Mouse (Mus musculus) myocyte (in vitro differentiated cells): Measurements from ENCODE around the gene Pxylp1. TPM values are rescaled to one million over a fixed set of nuclear protein-coding genes. Genes with fewer than 3 reads are reported as not detected.

Experiments
- H3K27me3 ChIP-seq: one replicate; pipeline ENCODE4 v1.6.1; 2011; ENCODE audit not compliant: control insufficient read depth, insufficient read depth, insufficient read length
- H3K36me3 ChIP-seq: one replicate; pipeline ENCODE4 v1.6.1; 2011; ENCODE audit not compliant: control insufficient read depth, insufficient read depth
- H3K4me2 ChIP-seq: one replicate; pipeline ENCODE4 v1.6.1; 2011; ENCODE audit warnings: low read depth, control low read depth
- H3K4me3 ChIP-seq: one replicate; pipeline ENCODE4 v1.5.1; 2011; ENCODE audit warnings: mild to moderate bottlenecking, control low read depth, moderate library complexity
- H3K79me2 ChIP-seq: one replicate; pipeline ENCODE4 v1.6.1; 2011; ENCODE audit not compliant: control insufficient read depth, insufficient read depth
- H3ac ChIP-seq: one replicate; pipeline ENCODE4 v1.6.1; 2011; ENCODE audit not compliant: control insufficient read depth, insufficient read length
- CEBPB ChIP-seq: IDR thresholded peaks from 2 replicates; pipeline ENCODE4 v1.6.1; 2011; ENCODE audit warnings: mild to moderate bottlenecking, moderate library complexity; ENCODE audit not compliant: poor library complexity, insufficient read depth, severe bottlenecking
- E2F4 ChIP-seq: IDR thresholded peaks from one replicate; pipeline ENCODE4 v1.6.1; 2011; ENCODE audit warnings: mild to moderate bottlenecking, control low read depth, moderate library complexity; ENCODE audit not compliant: insufficient read depth
- MAX ChIP-seq: IDR thresholded peaks from one replicate; pipeline ENCODE4 v1.6.1; 2011; ENCODE audit warnings: low read depth, mild to moderate bottlenecking, control low read depth
- MYOD1 ChIP-seq, 3 experiments: IDR thresholded peaks; one replicate each; pipeline ENCODE4 v1.6.1; 2011; ENCODE audit warnings: control low read depth in 2 of 3, low read depth in 2 of 3, mild to moderate bottlenecking in 2 of 3, moderate library complexity in 1 of 3; ENCODE audit not compliant: insufficient read length in 2 of 3, control insufficient read depth in 1 of 3
- MYOG ChIP-seq, 3 experiments: IDR thresholded peaks; one replicate each; pipeline ENCODE4 v1.6.1; 2011; ENCODE audit warnings: control low read depth in 2 of 3, low read depth in 2 of 3, mild to moderate bottlenecking in 2 of 3; ENCODE audit not compliant: insufficient read length in 2 of 3, control insufficient read depth in 1 of 3, insufficient read depth in 1 of 3
- POLR2A ChIP-seq: IDR thresholded peaks from one replicate; pipeline ENCODE4 v1.6.1; 2011; ENCODE audit warnings: low read depth, mild to moderate bottlenecking, control low read depth, moderate library complexity; ENCODE audit not compliant: insufficient read length
- POLR2AphosphoS2 ChIP-seq: IDR thresholded peaks from one replicate; pipeline ENCODE4 v1.6.1; 2011; ENCODE audit warnings: low read depth, control low read depth; ENCODE audit not compliant: insufficient read length
- REST ChIP-seq: IDR thresholded peaks from one replicate; pipeline ENCODE4 v1.6.1; 2011; ENCODE audit warnings: mild to moderate bottlenecking, control low read depth, moderate library complexity; ENCODE audit not compliant: insufficient read depth, insufficient read length
- SRF ChIP-seq: IDR thresholded peaks from one replicate; pipeline ENCODE4 v1.6.1; 2011; ENCODE audit warnings: low read depth; ENCODE audit not compliant: control insufficient read depth, insufficient read length
- TCF12 ChIP-seq: IDR thresholded peaks from one replicate; pipeline ENCODE4 v1.6.1; 2011; ENCODE audit warnings: mild to moderate bottlenecking, control low read depth; ENCODE audit not compliant: poor library complexity, insufficient read depth, severe bottlenecking
- TCF3 ChIP-seq: IDR thresholded peaks from one replicate; pipeline ENCODE4 v1.6.1; 2011; ENCODE audit warnings: low read depth, control low read depth; ENCODE audit not compliant: insufficient read length
- USF1 ChIP-seq: IDR thresholded peaks from one replicate; pipeline ENCODE4 v1.6.1; 2011; ENCODE audit warnings: low read depth, mild to moderate bottlenecking, control low read depth, moderate library complexity
- polyA plus RNA-seq: library from polyadenylated mRNA; unstranded; fragments of >200 nt; fragmentation: generic; extraction: Trizol; gene quantifications from one replicate; pipeline ENCODE4 v1.2.1, GENCODE M21; 2012; ENCODE audit warnings: missing spikeins

The Pxylp1 gene
- polyA plus RNA-seq, 1 experiment = 3.1 TPM

DNA sequence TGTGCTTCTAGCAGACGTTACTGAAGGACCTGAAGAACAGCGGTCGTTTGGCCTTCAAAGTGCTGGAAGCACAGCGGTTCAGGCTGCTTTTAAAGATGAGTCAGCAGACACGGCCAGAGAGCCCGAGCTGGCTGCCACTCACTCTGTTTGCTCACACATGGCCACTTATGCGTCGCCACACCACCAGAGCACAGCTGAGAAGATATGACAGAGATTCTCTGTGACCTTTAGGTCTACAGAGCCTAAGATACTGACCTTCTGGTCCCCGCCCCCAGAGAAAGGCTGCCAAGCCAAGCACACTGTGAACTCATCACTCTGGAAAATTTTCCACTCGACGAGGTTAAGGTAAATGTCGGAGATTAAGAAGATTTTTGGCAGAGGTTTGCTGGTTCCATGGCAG is 68.4 kb downstream of the Pxylp1 start:
- TF ChIP-seq MYOG (IDR thresholded peaks at IDR 0.05; ENCODE audit: control insufficient read depth in 1 of 3, insufficient read depth in 1 of 3, insufficient read length in 2 of 3, low read depth in 2 of 3) = peak in 1 of 3 experiments; percentile 16
- TF ChIP-seq TCF3 = no peak
- Histone ChIP-seq H3K79me2 (no peaks in the 10 kb centered on the region), H3ac (no peak overlapping the region), H3K4me3 (no peak overlapping the region), H3K27me3 (no peaks in the 10 kb centered on the region), H3K36me3 (no peaks in the 10 kb centered on the region), H3K4me2 (peak overlapping the region; percentile 38)

DNA sequence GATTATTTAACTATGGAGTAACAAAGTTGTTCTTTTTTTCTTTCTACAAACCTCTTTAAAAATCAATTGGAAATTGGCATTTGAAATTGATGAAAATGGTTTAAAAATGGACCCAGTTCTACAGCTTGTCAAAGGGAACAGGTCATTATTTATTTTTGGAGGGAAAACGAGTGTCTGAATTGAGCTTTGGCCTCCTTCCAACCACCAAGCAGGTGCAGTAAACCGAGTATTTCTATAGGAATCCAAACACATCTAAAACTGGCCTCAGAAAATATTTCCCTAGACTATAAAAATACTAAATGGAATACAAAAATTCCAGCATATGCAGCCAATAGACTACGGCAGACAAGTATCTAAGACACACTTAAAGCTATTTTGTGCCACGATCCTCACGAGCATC is 68.9 kb downstream of the Pxylp1 start:
- Histone ChIP-seq H3K4me2 (peak overlapping the region; percentile 38), H3ac (no peak overlapping the region), H3K36me3 (no peaks in the 10 kb centered on the region), H3K4me3 (no peak overlapping the region), H3K79me2 (no peaks in the 10 kb centered on the region), H3K27me3 (no peaks in the 10 kb centered on the region)
- no peak for TF ChIP-seq TCF3

DNA sequence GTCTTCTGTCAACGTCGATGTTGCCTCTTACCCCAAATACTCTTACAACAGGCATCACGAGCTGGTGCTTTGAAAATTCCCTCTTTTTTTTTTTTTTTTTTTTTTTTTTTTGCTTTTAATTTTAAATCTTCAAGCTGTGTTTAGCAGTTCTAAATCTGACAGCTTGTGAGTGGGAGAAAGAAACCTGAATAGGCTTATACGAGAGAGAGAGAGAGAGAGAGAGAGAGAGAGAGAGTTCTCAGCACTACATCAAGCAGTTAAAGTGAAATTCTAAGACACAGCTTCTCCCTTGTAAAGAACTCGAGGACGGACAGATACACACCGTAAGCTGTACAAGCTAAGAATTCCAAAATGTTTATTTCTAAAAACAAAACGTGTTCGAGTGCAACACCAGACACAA is 69.5 kb downstream of the Pxylp1 start:
- Histone ChIP-seq H3K4me2 (no peak overlapping the region), H3K79me2 (no peaks in the 10 kb centered on the region), H3K27me3 (no peaks in the 10 kb centered on the region), H3ac (no peak overlapping the region), H3K36me3 (no peaks in the 10 kb centered on the region), H3K4me3 (no peak overlapping the region)
- TF ChIP-seq POLR2AphosphoS2 (no peak), SRF (no peak), TCF12 (no peak), MYOD1 (IDR thresholded peaks at IDR 0.05; ENCODE audit: control insufficient read depth in 1 of 3, insufficient read length in 2 of 3, low read depth in 2 of 3) (no peak), E2F4 (no peak), MAX (no peak), POLR2A (no peak), USF1 (no peak), CEBPB (no peak), REST (no peak), MYOG (IDR thresholded peaks at IDR 0.05; ENCODE audit: control insufficient read depth in 1 of 3, insufficient read depth in 1 of 3, insufficient read length in 2 of 3, low read depth in 2 of 3) (no peak), TCF3 (no peak)

DNA sequence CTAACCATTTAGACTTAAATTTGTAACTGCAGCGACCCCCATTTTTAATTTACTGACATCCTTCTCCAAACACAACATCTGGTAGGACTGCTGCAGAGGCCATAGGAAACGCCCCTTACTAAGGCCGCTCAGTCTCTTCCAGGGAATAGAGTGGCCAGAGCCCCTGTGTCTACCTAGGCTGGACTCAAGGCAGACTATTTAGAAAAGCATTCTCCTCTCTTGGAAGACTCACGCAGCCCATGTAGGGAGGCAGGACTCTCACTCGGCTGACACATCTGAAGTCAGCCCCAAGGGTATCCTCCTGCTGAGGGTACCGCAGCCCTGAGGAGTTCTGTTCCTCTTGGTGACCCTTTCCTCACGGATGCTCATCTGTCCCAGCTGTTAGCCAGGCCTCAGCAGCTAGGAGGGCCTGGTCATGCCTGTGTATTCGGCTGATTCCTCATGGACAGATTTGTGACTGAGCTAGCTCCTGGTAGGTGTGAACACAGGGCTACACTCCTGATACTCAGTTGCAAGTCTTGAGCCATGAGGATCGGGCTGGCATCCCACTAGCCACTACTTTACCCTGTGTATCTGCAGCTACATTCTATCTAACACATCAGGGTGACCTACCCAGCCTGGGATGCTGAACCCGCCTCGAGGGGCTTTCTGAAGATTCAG is 73.5 kb downstream of the Pxylp1 start:
- H3ac ChIP-seq = no peak overlapping the region
- no peaks in the 10 kb centered on the region for H3K36me3 ChIP-seq
- H3K27me3 ChIP-seq = no peaks in the 10 kb centered on the region
- TF ChIP-seq MAX (no peak), TCF12 (no peak), REST (no peak), SRF (no peak), USF1 (no peak), POLR2A (no peak), TCF3 (no peak), E2F4 (no peak), MYOG (IDR thresholded peaks at IDR 0.05; ENCODE audit: control insufficient read depth in 1 of 3, insufficient read depth in 1 of 3, insufficient read length in 2 of 3, low read depth in 2 of 3) (no peak), POLR2AphosphoS2 (no peak), MYOD1 (IDR thresholded peaks at IDR 0.05; ENCODE audit: control insufficient read depth in 1 of 3, insufficient read length in 2 of 3, low read depth in 2 of 3) (no peak), CEBPB (no peak)
- H3K4me2 ChIP-seq = no peak overlapping the region
- no peaks in the 10 kb centered on the region for H3K79me2 ChIP-seq
- no peak overlapping the region for H3K4me3 ChIP-seq

DNA sequence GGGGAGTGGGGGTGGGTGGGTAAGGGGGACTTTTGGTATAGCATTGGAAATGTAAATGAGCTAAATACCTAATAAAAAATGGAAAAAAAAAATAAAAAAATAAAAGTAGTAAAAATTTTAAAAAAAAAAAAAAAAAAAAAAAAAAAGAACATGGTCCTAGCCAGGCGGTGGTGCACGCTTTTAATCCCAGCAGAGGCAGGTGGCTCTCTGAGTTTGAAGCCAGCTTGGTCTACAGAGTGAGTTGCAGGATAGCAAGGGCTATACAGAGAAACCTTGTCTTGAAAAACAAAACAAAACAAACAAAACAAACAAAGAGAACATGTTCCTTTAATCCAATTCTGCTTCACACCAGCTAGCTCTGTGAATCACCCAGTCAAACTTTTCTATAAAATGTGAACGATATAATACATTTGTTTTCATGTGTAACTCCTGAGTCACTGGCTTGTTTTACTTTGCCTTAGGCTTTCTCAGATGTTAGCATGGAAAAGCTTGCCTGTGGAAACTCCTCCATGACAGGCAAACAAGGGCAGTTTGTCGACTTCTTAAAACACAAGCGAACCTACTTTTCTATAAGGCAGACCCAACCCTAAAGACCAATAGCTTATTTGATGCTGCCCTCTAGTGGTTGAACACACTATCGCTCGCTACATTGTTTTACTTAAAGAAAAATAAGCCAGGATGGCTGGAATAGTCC is 74.2 kb downstream of the Pxylp1 start:
- Histone ChIP-seq H3K4me2 (peak overlapping the region; percentile 57), H3K27me3 (no peaks in the 10 kb centered on the region), H3K36me3 (no peaks in the 10 kb centered on the region), H3ac (no peak overlapping the region), H3K4me3 (no peak overlapping the region), H3K79me2 (no peaks in the 10 kb centered on the region)
- TF ChIP-seq POLR2AphosphoS2 (no peak), REST (no peak), E2F4 (no peak), POLR2A (no peak)
